Mouse (Mus musculus): ENCODE results near the gene Cd8a.
"Not testable (repeated sequence)": the region's sequence is repeated elsewhere in the genome, so short reads cannot be mapped to it uniquely, and the experiment has no call there.

The Cd8a gene

DNA sequence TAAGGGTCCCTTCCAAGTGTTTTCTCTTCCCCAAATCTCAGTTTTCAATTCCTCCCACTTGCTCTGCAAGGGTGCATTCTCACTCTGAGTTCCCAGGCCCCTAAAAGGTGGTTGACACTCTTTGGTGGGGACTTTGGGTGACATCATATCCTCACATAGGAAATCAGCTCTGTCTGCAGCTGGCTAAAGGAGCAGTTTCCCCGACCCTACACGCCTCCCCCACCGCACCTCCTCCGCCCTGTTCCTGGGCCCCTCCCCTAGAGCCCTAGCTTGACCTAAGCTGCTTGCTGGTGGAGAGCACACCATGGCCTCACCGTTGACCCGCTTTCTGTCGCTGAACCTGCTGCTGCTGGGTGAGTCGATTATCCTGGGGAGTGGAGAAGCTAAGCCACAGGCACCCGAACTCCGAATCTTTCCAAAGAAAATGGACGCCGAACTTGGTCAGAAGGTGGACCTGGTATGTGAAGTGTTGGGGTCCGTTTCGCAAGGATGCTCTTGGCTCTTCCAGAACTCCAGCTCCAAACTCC is at the start of gene Cd8a:
Gene Cd8a, plus strand, starts transcription at position 179 of the 527 bp plus-strand sequence.
- peak; percentile 43 for DNase-seq

DNA sequence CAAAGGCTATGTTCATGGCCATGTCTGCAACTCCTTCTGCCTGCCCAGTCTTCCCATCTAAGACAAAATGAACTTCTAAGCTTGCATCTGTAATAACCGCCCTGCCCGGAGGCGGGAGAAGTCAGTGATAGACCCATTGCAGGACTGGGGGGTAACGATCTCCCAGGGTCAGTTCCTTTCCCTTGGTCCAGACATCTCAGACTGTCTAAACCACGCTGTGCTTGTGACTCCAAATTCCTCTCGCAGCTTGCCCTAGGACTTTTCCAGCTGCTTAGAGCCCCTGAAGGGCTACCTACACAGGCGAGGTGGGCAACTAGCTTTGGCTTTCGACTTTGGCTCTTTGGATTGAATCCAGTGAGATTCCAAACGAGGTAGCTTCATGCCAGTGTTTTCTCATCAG is 48.4 kb upstream of the Cd8a start:
- DNase-seq = no peak

DNA sequence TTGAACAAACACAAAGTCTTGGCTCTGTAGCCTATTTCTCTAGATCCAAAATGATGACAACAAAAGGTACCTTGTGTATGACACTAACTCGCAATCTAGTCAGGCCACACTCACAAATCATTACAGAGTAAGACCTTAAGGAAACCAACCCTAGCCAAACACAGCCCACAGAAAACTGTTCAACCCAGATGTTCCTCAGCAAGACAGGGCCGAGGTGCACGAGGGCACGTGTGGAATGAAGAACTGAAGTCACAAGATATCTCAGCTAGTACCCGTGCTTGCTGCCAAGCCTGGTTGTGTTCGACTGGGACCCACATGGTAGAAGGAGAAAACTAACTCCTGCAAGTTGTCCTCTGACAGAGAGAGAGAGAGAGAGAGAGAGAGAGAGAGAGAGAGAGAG is 43.3 kb upstream of the Cd8a start:
- no peak for DNase-seq

GRCm38 (mm10) chr6:71330486-71330885 is 42.7 kb upstream of the Cd8a start:
- DNase-seq = no peak

GRCm38 (mm10) chr6:71331491-71331890 is 41.7 kb upstream of the Cd8a start:
- not testable (repeated sequence) for DNase-seq

DNA sequence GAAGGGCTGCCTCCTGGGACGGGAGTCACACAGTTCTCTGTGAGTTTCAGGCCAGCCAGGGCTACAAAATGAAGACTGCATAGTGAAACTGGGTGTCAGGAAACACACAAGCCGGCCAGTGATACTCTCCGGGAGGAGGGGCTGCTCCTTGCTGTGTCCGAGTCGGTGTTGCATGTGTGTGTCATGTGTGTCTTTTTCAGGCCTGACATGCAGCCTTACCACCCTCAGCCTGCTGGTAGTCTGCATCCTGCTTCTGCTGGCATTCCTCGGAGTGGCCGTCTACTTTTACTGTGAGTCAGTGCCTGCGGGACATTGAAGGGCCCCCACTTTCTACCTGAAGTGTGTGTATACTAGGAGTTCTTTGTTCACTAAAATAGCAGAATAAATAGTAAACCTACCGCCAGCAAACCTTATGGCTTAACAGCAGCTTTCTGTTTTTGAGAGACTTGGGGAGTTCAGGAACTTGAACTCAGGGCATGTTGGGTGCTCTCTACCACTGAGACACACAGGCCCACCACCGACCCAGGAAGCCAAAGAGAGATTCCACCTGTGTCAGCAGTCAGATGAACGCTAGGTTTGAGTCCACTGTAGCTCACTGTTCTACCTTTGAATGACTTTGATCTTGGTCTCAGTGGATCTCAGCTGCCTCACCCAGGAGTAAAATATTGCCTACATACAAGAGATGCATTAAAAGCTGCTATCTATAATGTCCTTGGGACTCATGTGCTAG is 40.8 kb upstream of the Cd8a start:
- DNase-seq = no peak

- no peak for DNase-seq
Measured at GRCm38 (mm10) chr6:71333031-71333430, 40.2 kb upstream of the Cd8a start.

DNA sequence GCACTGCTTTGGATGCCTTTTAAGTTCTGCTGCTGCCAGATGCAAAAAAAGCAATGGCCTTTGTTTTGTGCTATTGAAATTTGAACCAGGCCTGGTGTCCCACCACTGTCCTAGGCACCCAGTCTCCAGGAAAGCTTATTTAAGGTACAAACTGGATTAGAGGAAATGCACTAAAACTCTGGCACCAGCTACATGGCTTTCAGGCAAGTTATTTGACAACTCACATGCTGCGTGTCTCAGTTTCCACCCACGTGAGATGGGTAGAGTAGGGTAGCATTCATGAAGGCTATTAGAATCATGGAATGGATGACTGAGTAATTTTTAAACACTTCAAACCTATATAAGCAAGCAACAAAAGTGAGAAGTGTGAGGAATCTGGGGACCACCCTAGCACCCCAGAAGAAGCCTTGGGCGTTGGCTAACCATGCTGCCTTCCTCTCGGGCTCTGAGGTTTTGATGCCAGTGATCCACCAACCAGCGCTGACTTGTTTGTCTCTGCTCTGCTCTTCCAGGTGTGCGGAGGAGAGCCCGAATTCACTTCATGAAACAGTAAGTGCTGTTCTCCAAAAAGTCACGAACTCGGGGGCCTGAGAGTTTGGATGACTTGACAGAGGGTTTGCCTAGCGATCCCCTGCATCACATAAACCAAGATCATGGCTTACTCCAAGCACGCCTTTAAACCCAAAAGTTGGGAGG is 39.5 kb upstream of the Cd8a start:
- no peak for DNase-seq

GRCm38 (mm10) chr6:71337666-71338065 is 35.6 kb upstream of the Cd8a start:
- DNase-seq = no peak

DNA sequence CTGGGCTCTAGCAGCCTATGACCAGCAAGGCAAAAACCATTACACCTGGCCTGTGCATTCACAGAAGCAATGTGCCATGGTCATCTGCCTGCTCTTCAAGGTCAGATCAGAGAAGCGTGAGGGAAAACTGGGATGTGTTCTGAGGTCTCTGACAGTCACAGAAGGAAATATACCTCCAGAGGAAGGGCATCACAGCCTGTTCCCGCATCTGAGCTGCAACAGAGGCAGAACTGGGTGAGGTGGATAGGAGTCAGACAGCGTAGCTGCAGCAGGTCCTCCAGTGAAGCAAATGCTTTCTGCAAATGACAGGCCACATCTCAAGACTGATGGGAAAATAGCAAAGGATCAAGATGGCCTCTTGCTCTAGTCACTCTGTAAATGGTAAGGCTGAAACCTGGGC is 34.3 kb upstream of the Cd8a start:
- DNase-seq = no peak

DNA sequence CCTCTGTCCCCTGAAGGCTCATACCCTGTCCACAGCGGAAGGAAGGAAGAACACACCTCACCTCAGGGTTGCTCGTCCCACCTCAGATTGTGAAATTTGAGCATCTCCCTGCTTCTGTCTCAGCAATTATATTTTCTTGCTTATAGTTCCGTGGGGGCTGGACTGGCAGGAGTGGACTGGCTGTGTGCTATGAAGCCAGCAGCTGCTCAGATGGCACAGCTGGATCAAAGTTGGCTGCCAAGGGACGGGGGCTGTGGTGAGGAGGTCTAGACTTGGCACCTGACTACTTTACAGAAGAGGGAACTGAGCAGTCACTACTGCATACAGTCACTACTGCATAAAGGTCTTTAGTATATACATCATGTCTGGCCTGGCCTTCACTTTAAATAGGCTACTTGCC is 33.9 kb upstream of the Cd8a start:
- no peak for DNase-seq

DNA sequence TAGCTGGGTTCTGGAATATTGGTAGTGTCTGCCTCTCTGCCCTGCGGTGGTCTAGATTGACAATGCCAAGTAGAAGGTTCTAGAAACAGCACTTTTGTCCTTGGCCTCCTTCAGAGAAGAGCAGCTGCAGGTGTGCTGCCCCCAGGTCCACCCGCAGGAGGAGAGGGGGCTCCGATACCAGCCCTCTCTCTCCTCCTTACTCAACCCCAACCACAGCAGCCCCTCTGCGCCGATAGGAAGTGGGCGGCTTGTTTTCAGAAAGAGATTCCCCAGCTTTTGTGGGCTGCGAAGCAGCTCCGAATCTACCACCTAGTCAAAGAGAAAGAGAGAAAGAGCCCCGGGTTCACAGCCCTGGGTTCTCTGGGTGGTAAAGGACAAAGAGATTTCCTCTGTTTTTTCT is 32.0 kb upstream of the Cd8a start:
- DNase-seq = no peak

DNA sequence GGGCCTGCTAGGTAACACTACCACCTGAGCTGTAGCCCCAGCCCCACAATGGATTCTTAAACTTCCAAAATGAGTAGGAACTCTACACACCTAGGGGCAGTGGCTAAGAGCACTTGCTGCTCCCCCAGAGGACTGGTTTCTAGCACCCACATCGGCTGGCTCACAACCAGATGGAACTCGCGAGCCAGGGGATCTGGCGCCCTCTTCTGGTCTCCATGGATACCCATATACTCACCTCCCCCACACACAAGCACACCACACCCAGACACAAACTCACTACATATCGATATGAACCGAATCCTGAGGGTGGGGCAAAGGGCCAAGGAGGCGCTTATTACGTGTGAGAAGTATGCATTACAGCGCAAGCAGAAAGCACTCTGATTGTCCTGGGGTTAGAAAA is 25.2 kb upstream of the Cd8a start:
- no peak for DNase-seq

- DNase-seq = no peak
Measured at GRCm38 (mm10) chr6:71351201-71351600, 22.0 kb upstream of the Cd8a start.

DNA sequence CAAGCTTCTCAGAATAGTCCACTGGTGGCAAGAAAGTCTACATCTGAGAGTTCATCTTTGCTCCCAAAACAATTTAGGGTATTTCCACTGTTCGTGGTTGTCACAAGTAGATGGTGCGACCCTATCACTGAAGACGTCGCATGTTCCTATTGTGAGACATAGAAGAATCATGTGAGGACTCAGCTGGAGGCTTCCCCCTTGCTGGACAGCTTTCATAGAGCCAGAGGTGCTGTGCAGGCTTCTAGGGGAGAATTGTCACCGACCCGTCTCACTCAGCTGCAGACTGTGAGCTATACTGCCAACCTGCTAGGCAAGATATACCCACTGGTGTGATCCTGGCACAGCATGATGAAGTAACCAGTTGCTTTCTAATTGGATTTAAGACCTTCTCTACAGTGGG is 21.0 kb upstream of the Cd8a start:
- DNase-seq = no peak

- DNase-seq = no peak
Measured at GRCm38 (mm10) chr6:71352866-71353427, 20.3 kb upstream of the Cd8a start.

DNA sequence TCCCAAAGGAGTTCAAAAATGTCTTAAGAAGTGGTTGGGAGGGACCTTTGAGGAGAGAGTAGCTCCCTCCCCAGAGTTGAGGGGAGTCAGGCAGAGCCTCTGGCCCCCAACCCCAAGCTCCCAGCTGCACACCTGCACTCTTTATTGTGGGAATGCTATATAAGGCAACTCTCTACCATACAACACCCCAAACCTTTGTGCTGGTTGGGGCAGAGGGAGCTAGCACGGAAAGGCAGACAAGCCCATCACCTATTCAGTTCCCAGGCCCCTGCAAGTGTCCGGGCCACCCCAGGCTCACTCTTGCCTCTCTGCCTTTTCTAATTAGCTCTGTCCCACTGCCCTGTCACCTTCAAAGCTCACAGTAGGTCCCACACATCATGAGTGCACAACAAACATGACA is 19.5 kb upstream of the Cd8a start:
- no peak for DNase-seq

DNA sequence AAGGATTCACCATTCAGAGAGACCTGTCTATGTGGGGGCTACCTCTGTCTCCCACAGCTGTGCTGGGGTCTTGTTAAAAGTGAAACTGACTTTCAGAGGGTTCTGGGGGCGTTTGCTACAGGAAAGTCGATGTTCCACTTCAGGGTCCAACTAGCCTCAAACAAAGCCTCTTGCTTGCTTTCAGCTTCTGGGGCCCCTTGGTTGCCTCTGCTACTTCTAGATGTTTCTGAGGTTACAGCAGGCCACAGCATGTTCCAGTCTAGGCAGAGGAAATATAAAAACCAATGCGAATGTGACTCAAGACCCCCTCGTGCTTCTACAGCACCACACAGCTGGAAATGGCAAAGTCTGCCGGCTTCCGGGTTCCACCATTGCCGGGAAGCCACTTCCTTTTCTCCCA is 15.7 kb upstream of the Cd8a start:
- no peak for DNase-seq

DNA sequence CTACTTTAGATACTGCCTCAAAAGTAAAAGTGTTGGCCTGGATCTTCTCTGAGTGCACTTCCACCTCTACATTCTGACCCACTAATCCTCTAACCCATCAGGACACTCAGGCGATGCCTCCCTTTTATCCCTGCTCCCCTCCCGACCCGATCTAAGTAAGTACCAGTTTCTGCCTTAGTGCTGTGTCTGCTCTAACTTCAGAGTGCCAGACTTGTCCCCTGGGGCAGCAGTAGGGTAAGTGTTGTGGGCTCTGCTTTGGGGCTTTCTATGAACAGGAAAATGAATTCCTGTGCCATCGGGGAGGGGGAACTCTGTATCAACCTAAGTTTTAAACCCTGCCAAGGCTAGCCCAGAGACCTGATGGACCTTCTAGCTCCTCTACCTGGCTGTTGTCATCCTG is 13.0 kb upstream of the Cd8a start:
- no peak for DNase-seq

GRCm38 (mm10) chr6:71360751-71361150 is 12.5 kb upstream of the Cd8a start:
- DNase-seq = no peak

DNA sequence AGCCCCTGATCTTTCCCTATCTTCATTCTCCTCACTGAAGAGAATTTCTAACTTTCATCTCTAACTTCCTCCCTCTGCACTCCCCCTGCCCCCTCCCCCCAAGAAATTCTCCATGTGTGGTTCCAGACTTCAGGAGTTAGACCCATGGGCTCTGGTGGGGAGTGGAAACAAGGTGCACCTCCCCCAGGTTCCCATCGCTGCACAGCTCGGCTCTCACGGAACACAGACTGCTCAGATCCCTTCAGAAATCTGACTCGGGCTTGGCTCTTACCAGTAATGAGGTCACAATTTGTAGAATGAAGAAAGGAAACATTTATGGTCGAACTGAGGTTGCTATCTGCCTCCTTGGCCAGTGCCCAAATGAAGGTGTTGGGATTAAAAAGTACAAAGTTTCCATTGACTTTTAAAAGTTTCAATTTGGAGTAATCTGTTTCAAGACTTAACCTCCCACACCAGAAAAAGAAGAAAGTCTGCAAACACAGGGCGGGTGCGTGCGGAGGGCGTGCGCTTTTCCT is 12.0 kb upstream of the Cd8a start:
- no peak for DNase-seq

GRCm38 (mm10) chr6:71363995-71364394 is 9.2 kb upstream of the Cd8a start:
- DNase-seq = no peak

DNA sequence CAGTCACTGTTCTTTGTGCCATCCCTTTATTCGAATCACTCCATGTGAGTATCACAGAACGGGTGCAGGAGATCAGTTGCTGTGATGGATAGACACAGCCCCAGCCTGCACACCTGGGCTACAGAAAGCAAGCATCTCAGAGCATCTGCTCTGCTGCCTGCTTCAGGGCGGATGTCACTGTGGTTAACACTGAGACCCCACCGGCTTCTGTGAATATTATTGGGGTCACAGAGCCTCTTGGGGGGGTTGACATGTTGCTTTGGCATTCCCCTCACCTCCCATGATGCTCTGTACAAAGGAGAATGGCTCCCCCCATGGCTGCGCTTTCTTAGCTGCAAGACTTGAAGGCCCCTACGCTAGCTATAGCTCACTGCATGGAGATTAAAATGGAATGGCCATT is 3.8 kb upstream of the Cd8a start:
- no peak for DNase-seq

DNA sequence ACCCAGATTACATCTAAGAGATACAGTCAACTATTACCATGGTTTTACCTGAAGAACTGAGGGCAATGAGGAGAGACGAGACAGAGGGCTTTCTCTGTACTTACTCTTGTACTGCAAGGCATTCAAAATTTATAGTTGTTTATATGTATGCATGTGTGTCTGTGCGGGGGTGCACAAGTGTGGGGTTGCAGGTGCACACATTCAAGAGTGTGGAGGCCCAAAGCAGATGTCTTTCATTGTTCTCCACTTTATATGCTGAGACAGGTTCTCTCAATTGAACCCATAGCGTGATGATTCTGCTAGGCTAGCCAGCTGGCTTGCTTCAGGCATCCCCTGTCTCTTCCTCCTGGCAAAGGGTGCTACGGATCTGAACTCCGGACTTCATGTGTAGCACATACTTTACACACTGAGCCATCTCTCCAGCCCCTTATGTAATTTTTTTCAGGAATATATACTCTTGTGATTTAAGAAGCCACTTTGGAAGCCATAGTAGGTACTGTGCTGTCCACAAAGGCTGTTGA is 2.1 kb upstream of the Cd8a start:
- no peak for DNase-seq
